Mouse (Mus musculus): ENCODE measurements at regions not wholly inside any gene's neighbourhood (a gene's known extent, or its start where the extent isn't known, plus 50 kb on each side); places are given as distances from the start of the nearest gene placed in this dataset.
A peak's percentile ranks its signal among the peaks of the same experiment; 100 is the strongest.

DNA sequence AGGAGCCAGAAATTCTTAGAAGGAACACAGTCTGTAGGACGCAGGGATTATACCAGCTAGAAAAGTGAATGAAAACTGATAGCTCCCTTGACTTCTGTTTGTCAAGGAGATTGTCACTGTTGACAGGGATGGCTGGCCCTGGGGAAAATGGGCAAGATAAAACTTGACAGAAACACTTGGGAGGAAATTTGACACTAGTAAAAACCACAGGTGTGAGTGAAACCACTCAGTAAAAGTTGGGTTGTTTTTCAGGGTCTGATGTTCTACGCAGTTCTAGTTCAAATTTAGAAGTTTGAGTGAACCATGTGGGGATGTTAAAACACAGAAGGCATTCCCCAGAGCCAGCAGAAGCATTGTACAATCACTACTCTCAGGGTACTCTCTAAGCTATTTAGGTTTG lies 246.6 kb upstream of the Prep start:
- DNase-seq = no peak

- DNase-seq = no peak
Observed at GRCm38 (mm10) chr10:44819361-44819760, 247.6 kb upstream of the Prep start.

- DNase-seq = no peak
Observed at GRCm38 (mm10) chr10:44818615-44819014, 248.4 kb upstream of the Prep start.

GRCm38 (mm10) chr10:44796205-44796604 lies 267.9 kb upstream of the Prdm1 start:
- no peak for DNase-seq

GRCm38 (mm10) chr10:44785386-44785785 lies 257.1 kb upstream of the Prdm1 start:
- DNase-seq = no peak

GRCm38 (mm10) chr10:44780381-44780958 lies 252.2 kb upstream of the Prdm1 start:
- no peak for DNase-seq

DNA sequence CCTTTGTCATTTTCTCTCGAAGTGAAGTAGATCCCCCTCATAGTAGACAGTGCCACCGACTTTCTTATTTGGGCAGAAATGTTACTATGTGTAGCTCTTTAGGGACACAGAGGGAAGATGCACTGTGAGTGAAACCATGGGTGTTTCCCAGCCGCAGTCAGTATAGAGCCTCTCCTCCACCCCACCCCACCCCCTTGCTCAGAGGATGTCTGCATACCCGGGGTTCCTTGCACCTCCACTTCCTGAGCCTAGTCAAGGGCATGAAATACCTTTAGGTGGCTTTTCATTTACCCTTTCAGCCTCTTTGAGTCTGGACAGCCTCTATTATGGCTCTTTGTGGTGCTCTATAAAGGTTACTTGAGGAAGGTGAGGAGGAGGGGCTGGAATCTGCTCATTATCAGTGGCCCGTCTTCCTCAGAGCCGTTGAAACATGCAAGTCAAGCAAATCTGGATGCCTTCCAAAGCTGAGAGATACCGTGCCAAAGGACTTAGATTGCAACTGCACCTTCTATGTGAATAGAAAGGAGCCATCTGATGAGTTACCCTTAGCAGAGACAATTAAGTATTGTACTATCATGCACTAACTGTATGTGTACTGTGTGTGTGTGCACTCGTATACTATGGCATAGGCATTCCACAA lies 251.4 kb upstream of the Prdm1 start:
- peak; percentile 26 to 28 for DNase-seq

- DNase-seq = no peak
Observed at GRCm38 (mm10) chr10:44777214-44777613, 248.9 kb upstream of the Prdm1 start.

- DNase-seq = no peak
Observed at GRCm38 (mm10) chr10:44776175-44776574, 247.9 kb upstream of the Prdm1 start.

GRCm38 (mm10) chr10:44765527-44765926 lies 237.2 kb upstream of the Prdm1 start:
- DNase-seq = no peak

GRCm38 (mm10) chr10:44763102-44763501 lies 234.8 kb upstream of the Prdm1 start:
- DNase-seq = peak; percentile 8 to 36

DNA sequence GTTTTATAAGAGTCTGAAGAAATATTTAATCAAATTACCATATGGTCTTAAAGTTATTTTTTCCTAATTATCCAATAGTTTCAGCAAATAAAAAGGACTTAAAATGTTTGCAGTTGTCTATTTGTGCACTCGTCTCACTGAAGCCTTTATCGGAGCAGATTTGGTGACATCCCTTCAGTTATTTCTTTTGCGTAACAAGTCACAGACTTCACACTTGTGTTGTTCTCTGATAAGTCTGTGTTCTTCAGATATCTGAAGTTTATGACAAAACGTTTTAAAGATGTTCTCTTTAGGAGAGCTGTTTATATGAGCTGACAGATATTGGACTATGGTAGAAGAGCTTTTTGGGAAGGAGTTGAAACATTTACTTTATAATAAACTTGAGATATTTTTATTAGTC lies 233.8 kb upstream of the Prdm1 start:
- no peak for DNase-seq

DNA sequence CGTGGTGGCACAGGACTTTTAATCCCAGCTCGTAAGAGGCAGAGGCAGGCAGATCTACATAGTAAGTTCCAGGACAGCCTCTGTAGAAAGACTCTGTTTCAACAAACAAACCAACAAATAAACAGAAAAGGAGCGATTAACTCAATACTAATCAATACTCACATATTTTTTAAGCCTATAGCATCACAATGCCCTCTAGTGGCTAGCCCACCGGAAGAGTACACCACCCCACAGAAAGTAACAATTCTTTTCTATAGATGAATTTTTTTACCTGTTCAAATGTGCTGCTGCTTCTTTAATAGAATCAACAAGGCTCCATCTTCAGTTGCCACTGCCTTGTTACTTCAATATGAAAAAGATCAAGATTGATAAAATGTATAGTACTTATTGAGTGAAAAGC lies 233.0 kb upstream of the Prdm1 start:
- peak in 1 of 2 experiments; percentile 16 for DNase-seq

DNA sequence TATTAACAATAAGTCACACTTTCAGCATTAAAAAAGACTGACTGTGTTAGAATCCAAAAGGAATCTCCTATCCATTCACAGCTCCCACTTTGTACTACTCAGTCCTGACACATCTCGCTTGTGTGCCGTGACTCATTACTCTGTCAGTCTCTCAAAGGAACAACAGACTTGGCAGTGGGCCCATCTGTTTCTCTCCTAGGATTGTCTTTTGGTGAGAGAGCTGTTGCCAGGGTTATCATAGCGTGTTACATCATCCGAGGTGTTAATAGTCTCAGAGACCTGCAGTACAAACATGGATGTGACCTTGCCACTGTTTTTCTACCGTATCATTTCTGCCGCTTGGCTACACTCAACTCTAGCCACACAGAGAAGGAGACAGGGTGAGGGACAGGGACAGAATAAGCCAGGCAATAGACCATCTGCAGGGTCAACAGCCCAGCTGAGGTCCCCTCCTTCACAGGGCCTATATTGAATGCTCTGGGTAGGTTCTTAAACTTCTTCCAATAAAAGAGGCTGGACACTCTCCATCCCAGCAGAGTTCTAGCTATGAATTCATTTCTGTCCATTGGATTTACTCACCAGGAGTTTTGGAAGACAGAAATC lies 227.2 kb upstream of the Prdm1 start:
- peak in 1 of 2 experiments; percentile 24 for DNase-seq

- no peak for DNase-seq
Observed at GRCm38 (mm10) chr10:44754930-44755329, 226.6 kb upstream of the Prdm1 start.

GRCm38 (mm10) chr10:44752719-44753390 lies 224.6 kb upstream of the Prdm1 start:
- no peak for DNase-seq

DNA sequence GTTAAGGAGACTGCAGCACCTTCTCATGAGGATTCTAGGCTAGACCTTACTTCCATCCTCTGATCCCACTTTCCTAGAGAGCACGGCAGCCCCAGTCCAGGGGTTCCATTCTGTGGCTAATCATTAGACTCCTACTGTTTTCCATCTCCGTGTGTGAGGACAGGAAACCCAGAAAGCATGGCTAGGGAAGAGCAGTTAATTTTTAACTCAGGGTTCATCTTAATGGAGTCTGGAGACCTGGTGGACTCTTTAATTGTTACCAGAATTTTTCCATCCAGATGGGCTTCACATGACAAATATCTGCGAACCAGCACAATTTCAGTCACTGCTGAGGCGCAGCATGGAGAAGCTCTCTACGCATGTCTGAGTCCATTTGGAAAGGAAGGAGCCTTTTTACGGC lies 222.8 kb upstream of the Prdm1 start:
- DNase-seq = peak; percentile 36 to 72

DNA sequence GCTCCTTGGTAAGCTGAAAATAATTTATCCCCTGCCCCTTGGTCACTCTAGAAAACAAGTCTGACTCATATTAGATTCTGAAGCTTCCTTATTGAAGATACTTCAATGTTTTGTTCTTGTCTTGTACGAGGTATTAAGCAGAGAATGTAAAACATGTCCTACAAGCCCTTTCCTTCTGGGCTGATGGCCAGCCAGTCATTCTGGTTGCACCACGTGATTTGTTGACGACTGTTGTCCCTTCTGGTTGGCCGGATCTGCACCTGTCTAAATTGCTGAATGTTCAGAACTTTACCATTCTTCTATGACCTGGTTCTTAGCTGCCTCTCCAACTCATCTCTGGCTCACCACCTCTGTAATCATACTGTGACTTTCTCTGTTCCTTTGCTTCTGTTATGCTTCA lies 220.9 kb upstream of the Prdm1 start:
- DNase-seq = peak; percentile 51 to 65

GRCm38 (mm10) chr10:44747419-44747818 lies 219.1 kb upstream of the Prdm1 start:
- DNase-seq = no peak

GRCm38 (mm10) chr10:44744221-44744620 lies 215.9 kb upstream of the Prdm1 start:
- DNase-seq = peak; percentile 66 to 68

DNA sequence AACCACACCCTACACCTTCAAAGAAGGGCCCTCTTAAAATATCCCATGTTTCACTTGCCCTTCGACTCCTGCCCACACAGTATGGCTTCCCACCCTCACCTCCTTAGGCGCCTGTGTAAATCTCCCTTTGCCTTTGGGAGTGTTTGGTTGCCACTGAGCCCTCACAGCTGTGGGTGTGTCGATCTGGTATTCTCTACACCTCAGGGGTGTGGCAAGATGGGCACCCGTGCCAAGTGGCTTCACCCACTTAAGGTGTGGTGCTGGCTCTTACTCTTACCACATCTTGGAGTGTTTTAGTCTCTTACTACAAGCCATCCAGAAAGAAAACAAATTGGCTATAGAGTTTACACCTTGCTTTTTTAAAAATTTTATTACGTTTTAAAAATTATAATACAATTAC lies 205.3 kb upstream of the Prdm1 start:
- no peak for DNase-seq

- DNase-seq = no peak
Observed at GRCm38 (mm10) chr10:44730721-44731120, 202.4 kb upstream of the Prdm1 start.

DNA sequence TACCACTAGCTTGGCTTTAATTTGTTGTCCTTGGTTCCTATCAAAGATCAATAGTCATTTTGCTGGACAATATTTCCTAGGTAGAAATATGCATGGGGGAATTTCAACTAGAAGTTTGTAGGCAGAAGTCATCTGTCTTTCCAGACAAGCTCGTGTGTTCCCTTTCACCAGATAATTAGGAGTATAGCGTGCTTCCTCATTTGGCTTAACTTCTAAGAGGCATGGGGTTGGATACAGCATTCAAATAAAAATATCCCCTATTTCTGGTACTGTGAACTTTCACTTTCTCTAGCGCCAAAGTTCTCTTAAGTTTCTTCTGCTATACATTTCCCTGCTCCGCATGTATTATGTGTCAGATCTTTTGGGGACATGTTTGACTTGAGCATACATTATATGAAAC lies 200.7 kb upstream of the Prdm1 start:
- DNase-seq = no peak

- no peak for DNase-seq
Observed at GRCm38 (mm10) chr10:44724575-44724974, 196.3 kb upstream of the Prdm1 start.
